Mouse (Mus musculus) urinary bladder, postnatal 36 days (tissue): ENCODE measurements around the gene Zcchc9.

Source experiments
- DNase-seq, 2 experiments: peaks; one replicate each; pipeline ENCODE4 v3.0.0; 2022; ENCODE audit warnings: low spot score in 2 of 2, mixed read lengths in 1 of 2

Zcchc9 gene

GRCm38 (mm10) chr13:91761654-91762445, 45.7 kb downstream of the Zcchc9 start:
- DNase-seq: no peak

GRCm38 (mm10) chr13:91760302-91761050, 47.0 kb downstream of the Zcchc9 start:
- no peak for DNase-seq

- no peak for DNase-seq
Measured at GRCm38 (mm10) chr13:91759791-91760190, 47.7 kb downstream of the Zcchc9 start.

- no peak for DNase-seq
Measured at GRCm38 (mm10) chr13:91758316-91759048, 49.0 kb downstream of the Zcchc9 start.

- no peak for DNase-seq
Measured at GRCm38 (mm10) chr13:91756230-91756629, 51.3 kb downstream of the Zcchc9 start.

- no peak for DNase-seq
Measured at GRCm38 (mm10) chr13:91754762-91755161, 52.7 kb downstream of the Zcchc9 start.

- no peak for DNase-seq
Measured at GRCm38 (mm10) chr13:91753724-91754123, 53.8 kb downstream of the Zcchc9 start.

- DNase-seq: no peak
Measured at GRCm38 (mm10) chr13:91749981-91750380, 57.5 kb downstream of the Zcchc9 start.

- DNase-seq: no peak
Measured at GRCm38 (mm10) chr13:91748401-91748800, 59.1 kb downstream of the Zcchc9 start.
